Mouse (Mus musculus): ENCODE results near the gene Zbtb32.
A peak's percentile ranks its signal among the peaks of the same experiment; 100 is the strongest.

DNA sequence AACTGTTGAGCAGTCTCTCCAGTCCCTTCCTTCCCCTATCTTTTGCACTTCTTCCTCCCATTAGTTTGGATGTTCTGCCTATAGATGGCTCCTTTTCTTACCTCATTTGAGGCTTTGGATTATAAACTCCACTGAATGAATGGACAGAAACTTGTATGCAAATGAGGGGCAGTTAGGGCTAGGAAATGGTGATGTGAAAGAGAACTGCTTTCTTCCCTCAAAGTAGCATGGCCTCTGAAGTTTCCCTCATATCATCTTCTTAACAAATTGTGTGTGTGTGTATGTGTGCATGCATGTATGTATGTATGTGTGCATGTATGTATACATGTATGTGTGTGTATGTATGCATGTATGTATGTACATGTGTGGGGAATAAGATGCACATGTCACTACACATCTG lies 30.3 kb upstream of the Zbtb32 start:
- TF ChIP-seq RAD21 (IDR thresholded peaks at IDR 0.05; ENCODE audit: low read depth, low read length): no peak
- TF ChIP-seq CTCF (conservative IDR thresholded peaks at IDR 0.05 in 1 of 2, IDR thresholded peaks at IDR 0.05 in 1 of 2; ENCODE audit: low read depth in 2 of 2, low read length in 2 of 2): peak in 1 of 2 experiments; percentile 31; a peak in 2 of 4 replicates
- TF ChIP-seq EP300 (IDR thresholded peaks at IDR 0.05; ENCODE audit: low read length): peak; percentile 85
- peak; percentile 65; the same call in 1 of the 2 replicates for TF ChIP-seq MYC (IDR thresholded peaks at IDR 0.05; ENCODE audit: low read depth, low read length)
- no peak for TF ChIP-seq USF1 (IDR thresholded peaks at IDR 0.05; ENCODE audit: low read depth, low read length)
- TF ChIP-seq POLR2A (IDR thresholded peaks at IDR 0.05; ENCODE audit: low read depth, low read length): no peak
- TF ChIP-seq SMC3 (IDR thresholded peaks at IDR 0.05; ENCODE audit: low read depth, low read length): no peak; the same call in 1 of the 2 replicates
- TF ChIP-seq HCFC1 (IDR thresholded peaks at IDR 0.05; ENCODE audit: low read depth, low read length): peak; percentile 27
- no peak for TF ChIP-seq TBP (conservative IDR thresholded peaks at IDR 0.05; ENCODE audit: low read depth, low read length)
- TF ChIP-seq POLR2AphosphoS2 (IDR thresholded peaks at IDR 0.05; ENCODE audit: low read depth, low read length): no peak

Measured in CH12.LX (cell line).